Mouse (Mus musculus): ENCODE measurements around the gene Slc22a17. TPM values are rescaled to one million over a fixed set of nuclear protein-coding genes. Genes with fewer than 3 reads are reported as not detected.

Gene Slc22a17
- total and polyA plus RNA-seq, 2 experiments from 2014 or later, result 22.7 to 46.8 TPM

- TF ChIP-seq CTCF (IDR thresholded peaks at IDR 0.05; ENCODE audit: low read depth) (no peak), EP300 (IDR thresholded peaks at IDR 0.05; ENCODE audit: low read depth) (no peak)
- Histone ChIP-seq H3K9me3 (replicated peaks; ENCODE audit: control insufficient read depth, low read length) (no peaks in the 10 kb centered on the region), H3K36me3 (replicated peaks; ENCODE audit: control insufficient read depth, insufficient read depth, low read length) (no peaks in the 10 kb centered on the region), H3K9ac (replicated peaks; ENCODE audit: low read depth, low read length) (peak overlapping the region; percentile 63), H3K27ac (ENCODE audit: low read depth) (peak overlapping the region; percentile 82), H3K27me3 (ENCODE audit: control insufficient read depth, insufficient read depth, low read length) (no peaks in the 10 kb centered on the region), H3K4me3 (ENCODE audit: low read depth, low read length) (peak overlapping the region; percentile 53), H3K4me2 (ENCODE audit: low read depth, low read length) (peak overlapping the region; percentile 81), H3K4me1 (ENCODE audit: control insufficient read depth, insufficient read depth) (peaks cover 3% of the 10 kb centered on the region; the same call in 1 of the 2 replicates)
- ATAC-seq (ENCODE audit: insufficient read depth, low read depth) (peak; percentile 40), DNase-seq (ENCODE audit: low spot score) (no peak)
- 2% methylated on average over 42 of the region's 58 CpGs for WGBS
Measured at GRCm38 (mm10) chr14:54926401-54927158, 13.6 kb upstream of the Slc22a17 start.

- peak within 1 kb of the TSS; percentile 63 for H3K9ac ChIP-seq (replicated peaks; ENCODE audit: low read depth, low read length)
Measured at GRCm38 (mm10) chr14:54925349-54926342, 12.7 kb upstream of the Slc22a17 start, which contains the start of gene Efs. Gene Efs (minus strand): TSS chr14:54926126.

DNA sequence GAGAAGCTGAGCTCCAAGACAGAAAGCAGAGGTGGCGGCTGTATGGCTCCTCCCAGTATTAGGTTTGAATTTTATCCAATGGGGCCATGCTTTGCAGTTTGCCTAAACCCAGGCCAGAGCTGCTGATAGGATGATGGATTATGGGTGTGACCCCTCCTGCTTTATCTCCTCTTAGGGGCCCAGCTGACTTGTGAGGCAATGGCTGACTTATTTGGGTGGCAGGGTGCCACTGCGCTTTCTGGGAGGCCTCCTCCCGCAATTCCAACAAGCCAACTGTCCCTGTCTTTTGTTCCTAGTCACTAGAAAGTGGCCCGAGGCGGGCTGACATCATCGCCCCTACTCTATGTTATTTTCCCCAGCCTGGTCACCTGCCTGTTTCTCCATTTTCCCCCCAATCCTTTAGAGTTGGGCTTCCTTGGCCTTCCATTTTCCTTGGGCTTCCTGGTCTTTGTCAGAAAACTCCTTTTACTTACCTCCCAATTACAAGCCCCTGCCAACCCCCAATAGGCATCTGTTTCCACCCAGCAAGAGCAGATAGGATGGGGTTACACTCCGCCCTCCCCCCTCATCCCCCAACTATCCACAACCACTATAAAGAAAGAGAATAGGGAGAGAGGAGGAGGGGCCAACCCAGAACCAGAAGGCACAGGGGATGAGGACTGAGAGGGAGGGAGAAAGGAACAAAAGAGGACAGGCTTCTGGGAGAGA lies 11.9 kb upstream of the Slc22a17 start:
- H3K27ac ChIP-seq (ENCODE audit: low read depth), result peak overlapping the region; percentile 82
- peaks cover 3% of the 10 kb centered on the region; the same call in 1 of the 2 replicates for H3K4me1 ChIP-seq (ENCODE audit: control insufficient read depth, insufficient read depth)
- H3K36me3 ChIP-seq (replicated peaks; ENCODE audit: control insufficient read depth, insufficient read depth, low read length), result no peaks in the 10 kb centered on the region
- 37% methylated on average over 7 of the region's 7 CpGs for WGBS
- H3K4me2 ChIP-seq (ENCODE audit: low read depth, low read length), result peak overlapping the region; percentile 81
- H3K4me3 ChIP-seq (ENCODE audit: low read depth, low read length), result peak overlapping the region; percentile 53
- H3K9ac ChIP-seq (replicated peaks; ENCODE audit: low read depth, low read length), result no peak overlapping the region
- TF ChIP-seq EP300 (IDR thresholded peaks at IDR 0.05; ENCODE audit: low read depth) (no peak; the same call in 1 of the 2 replicates), CTCF (IDR thresholded peaks at IDR 0.05; ENCODE audit: low read depth) (no peak)
- H3K9me3 ChIP-seq (replicated peaks; ENCODE audit: control insufficient read depth, low read length), result no peaks in the 10 kb centered on the region
- DNase-seq (ENCODE audit: low spot score) (no peak), ATAC-seq (ENCODE audit: insufficient read depth, low read depth) (peak; percentile 66)
- no peaks in the 10 kb centered on the region for H3K27me3 ChIP-seq (ENCODE audit: control insufficient read depth, insufficient read depth, low read length)

More at GRCm38 (mm10) chr14:54925349-54926342, 12.7 kb upstream of the Slc22a17 start, which contains the start of gene Efs:
- Histone ChIP-seq H3K36me3 (replicated peaks; ENCODE audit: control insufficient read depth, insufficient read depth, low read length) (no peaks in the 10 kb centered on the region), H3K27me3 (ENCODE audit: control insufficient read depth, insufficient read depth, low read length) (no peaks in the 10 kb centered on the region), H3K27ac (ENCODE audit: low read depth) (peak within 1 kb of the TSS; percentile 82), H3K4me1 (ENCODE audit: control insufficient read depth, insufficient read depth) (peaks cover 3% of the 10 kb centered on the region; the same call in 1 of the 2 replicates), H3K9me3 (replicated peaks; ENCODE audit: control insufficient read depth, low read length) (no peaks in the 10 kb centered on the region), H3K4me2 (ENCODE audit: low read depth, low read length) (peak within 1 kb of the TSS; percentile 81), H3K4me3 (ENCODE audit: low read depth, low read length) (peak within 1 kb of the TSS; percentile 53)
- DNase-seq (ENCODE audit: low spot score) (no peak), ATAC-seq (ENCODE audit: insufficient read depth, low read depth) (peak; percentile 69)
- WGBS, result 9% methylated on average over 44 of the region's 57 CpGs
- TF ChIP-seq CTCF (IDR thresholded peaks at IDR 0.05; ENCODE audit: low read depth), result no peak

- no peak overlapping the region for H3K9ac ChIP-seq (replicated peaks; ENCODE audit: low read depth, low read length)
- H3K4me2 ChIP-seq (ENCODE audit: low read depth, low read length), result no peak overlapping the region
- H3K36me3 ChIP-seq (replicated peaks; ENCODE audit: control insufficient read depth, insufficient read depth, low read length), result 0 out of 2 replicates have a peak, but pooled peaks cover 12% of the 10 kb centered on the region
- H3K4me3 ChIP-seq (ENCODE audit: low read depth, low read length), result no peak overlapping the region
- DNase-seq (ENCODE audit: low spot score), result no peak
- H3K9me3 ChIP-seq (replicated peaks; ENCODE audit: control insufficient read depth, low read length), result no peaks in the 10 kb centered on the region
- H3K4me1 ChIP-seq (ENCODE audit: control insufficient read depth, insufficient read depth), result peaks cover 3% of the 10 kb centered on the region; the same call in 1 of the 2 replicates
- WGBS, result 81% methylated on average over 16 of the region's 16 CpGs
- no peaks in the 10 kb centered on the region for H3K27me3 ChIP-seq (ENCODE audit: control insufficient read depth, insufficient read depth, low read length)
- no peak overlapping the region for H3K27ac ChIP-seq (ENCODE audit: low read depth)
- TF ChIP-seq EP300 (IDR thresholded peaks at IDR 0.05; ENCODE audit: low read depth) (no peak), CTCF (IDR thresholded peaks at IDR 0.05; ENCODE audit: low read depth) (no peak)
- ATAC-seq (ENCODE audit: insufficient read depth, low read depth), result no peak
Measured at GRCm38 (mm10) chr14:54920076-54920685, 7.2 kb upstream of the Slc22a17 start.
